In the genomic region with DNA sequence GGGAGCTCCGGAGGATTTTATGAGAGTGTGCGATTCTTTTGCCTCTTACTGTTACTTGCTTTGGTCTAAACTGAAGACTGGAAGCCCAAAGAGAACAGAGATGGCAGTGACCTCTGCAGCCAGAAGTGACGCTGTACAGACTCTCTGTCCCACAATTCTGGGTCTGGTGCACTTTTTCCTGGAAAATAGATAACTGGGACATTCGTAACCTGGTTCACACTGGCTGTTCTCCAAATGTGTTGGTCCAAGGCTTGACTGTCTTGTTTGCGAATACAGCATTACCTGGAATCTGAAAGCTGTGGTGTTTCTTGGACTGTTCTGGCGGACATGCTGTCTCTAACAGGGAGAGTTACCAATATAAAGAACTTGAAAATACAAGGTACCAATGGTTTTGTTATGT, we compare ENCODE assay signal across 27 mouse cellular contexts.
"Had no signal": no experiment of that assay in that cellular context is flagged by ENCODE, and none has a peak within 500 bp of the region (broad histone marks: within the 10 kb centered on the region; RNA-seq: fewer than 3 reads in every experiment).

No protein-coding gene starts in this region.

- H3K4me3 ChIP-seq: embryonic facial prominence, embryonic 10.5 days; embryonic facial prominence, embryonic 12.5 days; embryonic facial prominence, embryonic 13.5 days; embryonic facial prominence, embryonic 15.5 days; erythroblast, embryonic 14.5 days; forebrain, embryonic 10.5 days; forebrain, embryonic 12.5 days; forebrain, embryonic 13.5 days; forebrain, embryonic 15.5 days; gastrocnemius, adult 2 months had no signal

- H3K4me1 ChIP-seq: embryonic facial prominence, embryonic 13.5 days; embryonic facial prominence, embryonic 15.5 days had no signal

- H3K9ac ChIP-seq: embryonic facial prominence, embryonic 12.5 days; embryonic facial prominence, embryonic 13.5 days; embryonic facial prominence, embryonic 15.5 days; forebrain, embryonic 12.5 days; forebrain, embryonic 13.5 days; forebrain, embryonic 15.5 days; forebrain, postnatal 0 days had no signal

- H3K36me3 ChIP-seq: embryonic facial prominence, embryonic 10.5 days; embryonic facial prominence, embryonic 12.5 days; embryonic facial prominence, embryonic 13.5 days; embryonic facial prominence, embryonic 15.5 days; forebrain, embryonic 10.5 days; forebrain, embryonic 12.5 days; forebrain, embryonic 15.5 days had no signal

- H3K27ac ChIP-seq: embryonic facial prominence, embryonic 10.5 days; embryonic facial prominence, embryonic 12.5 days; embryonic facial prominence, embryonic 13.5 days; embryonic facial prominence, embryonic 15.5 days; forebrain, embryonic 10.5 days; forebrain, embryonic 12.5 days; forebrain, embryonic 13.5 days; forebrain, embryonic 15.5 days; gastrocnemius, adult 2 months had no signal

- DNase-seq: cerebellum, adult 8-10 months; cerebellum, adult 9-10 months; cerebellum, adult 9-11 months; cerebellum, postnatal 10 days; cerebellum, postnatal 14 days; cerebellum, postnatal 25 days; cerebellum, postnatal 36 days; embryo, embryonic 11 days; forebrain, postnatal 0 days; gastrocnemius, adult 2 months; gastrocnemius, postnatal 10 days; gastrocnemius, postnatal 14 days; gastrocnemius, postnatal 25 days; gastrocnemius, postnatal 36 days; heart, adult 11 months; heart, adult 18-20 months had no signal

- ATAC-seq: forebrain, embryonic 13.5 days; forebrain, embryonic 14.5 days; forebrain, embryonic 15.5 days; forebrain, embryonic 16.5 days; forebrain, postnatal 0 days had no signal

- H3K9me3 ChIP-seq: embryonic facial prominence, embryonic 10.5 days; embryonic facial prominence, embryonic 12.5 days; embryonic facial prominence, embryonic 13.5 days; embryonic facial prominence, embryonic 15.5 days; forebrain, embryonic 10.5 days; forebrain, embryonic 12.5 days; forebrain, embryonic 13.5 days; forebrain, embryonic 15.5 days had no signal

- H3K4me2 ChIP-seq: embryonic facial prominence, embryonic 12.5 days; embryonic facial prominence, embryonic 13.5 days; embryonic facial prominence, embryonic 15.5 days; forebrain, embryonic 12.5 days; forebrain, embryonic 13.5 days; forebrain, embryonic 15.5 days had no signal

- H3K27me3 ChIP-seq: embryonic facial prominence, embryonic 12.5 days; embryonic facial prominence, embryonic 13.5 days; embryonic facial prominence, embryonic 15.5 days; forebrain, embryonic 12.5 days; forebrain, embryonic 13.5 days; forebrain, embryonic 15.5 days had no signal
